Mouse (Mus musculus): ENCODE results near the gene Ifi208. TPM values are rescaled to one million over a fixed set of nuclear protein-coding genes. Genes with fewer than 3 reads are reported as not detected.
"Not testable (repeated sequence)": the region's sequence is repeated elsewhere in the genome, so short reads cannot be mapped to it uniquely, and the experiment has no call there.

Gene Ifi208
- polyA plus RNA-seq (2016; fragmentation: Nextera tagmentation; extraction: Ambion mirVana) = not detected in 2 replicates

- not testable (repeated sequence) for H3K36me3 ChIP-seq; H3K4me3 ChIP-seq; DNase-seq (ENCODE audit: low spot score); H3K4me1 ChIP-seq (replicated peaks); H3K27ac ChIP-seq; H3K27me3 ChIP-seq (ENCODE audit: insufficient read depth, poor library complexity, severe bottlenecking); H3K9me3 ChIP-seq
- 56% methylated on average over 3 of the region's 3 CpGs for WGBS
These were observed at the start of gene Ifi208 for GRCm38 (mm10) chr1:173673458-173674097. Gene Ifi208, plus strand, starts transcription at chr1:173673675.

- 89% methylated on average over 2 of the region's 2 CpGs for WGBS
These were observed 49.4 kb upstream of the Ifi208 start for GRCm38 (mm10) chr1:173624052-173624451.

GRCm38 (mm10) chr1:173626686-173627085 is 46.8 kb upstream of the Ifi208 start:
- WGBS = 86% methylated on average over 2 of the region's 2 CpGs
- H3K27me3 ChIP-seq (ENCODE audit: insufficient read depth, poor library complexity, severe bottlenecking) = no peaks in the 10 kb centered on the region
- no peaks in the 10 kb centered on the region for H3K9me3 ChIP-seq
- no peak overlapping the region for H3K27ac ChIP-seq
- no peaks in the 10 kb centered on the region for H3K36me3 ChIP-seq
- H3K4me3 ChIP-seq = no peak overlapping the region
- no peak for DNase-seq (ENCODE audit: low spot score)
- no peaks in the 10 kb centered on the region for H3K4me1 ChIP-seq (replicated peaks)

More at GRCm38 (mm10) chr1:173624052-173624451, 49.4 kb upstream of the Ifi208 start:
- H3K4me1 ChIP-seq (replicated peaks) = no peaks in the 10 kb centered on the region
- H3K4me3 ChIP-seq = no peak overlapping the region
- no peaks in the 10 kb centered on the region for H3K27me3 ChIP-seq (ENCODE audit: insufficient read depth, poor library complexity, severe bottlenecking)
- H3K27ac ChIP-seq = no peak overlapping the region
- H3K36me3 ChIP-seq = no peaks in the 10 kb centered on the region
- DNase-seq (ENCODE audit: low spot score) = no peak
- no peaks in the 10 kb centered on the region for H3K9me3 ChIP-seq

- H3K4me1 ChIP-seq (replicated peaks); H3K27ac ChIP-seq; H3K9me3 ChIP-seq; H3K27me3 ChIP-seq (ENCODE audit: insufficient read depth, poor library complexity, severe bottlenecking); H3K4me3 ChIP-seq; H3K36me3 ChIP-seq; DNase-seq (ENCODE audit: low spot score): not testable (repeated sequence)
- whole genome bisulfite sequencing = 89% methylated on average over 2 of the region's 2 CpGs
These were observed 42.9 kb upstream of the Ifi208 start, which contains the start of gene Ifi209 for GRCm38 (mm10) chr1:173630622-173631021. Gene Ifi209, plus strand, starts transcription at chr1:173630917.

- Histone ChIP-seq H3K9me3 (no peaks in the 10 kb centered on the region), H3K4me1 (replicated peaks) (no peaks in the 10 kb centered on the region), H3K4me3 (no peak overlapping the region), H3K27ac (no peak overlapping the region), H3K27me3 (ENCODE audit: insufficient read depth, poor library complexity, severe bottlenecking) (no peaks in the 10 kb centered on the region), H3K36me3 (no peaks in the 10 kb centered on the region)
- 93% methylated on average over 5 of the region's 5 CpGs for WGBS
- no peak for DNase-seq (ENCODE audit: low spot score)
These were observed 39.4 kb upstream of the Ifi208 start for GRCm38 (mm10) chr1:173633969-173634645.

GRCm38 (mm10) chr1:173645393-173645792 is 28.1 kb upstream of the Ifi208 start:
- DNase-seq (ENCODE audit: low spot score) = no peak
- Histone ChIP-seq H3K4me1 (replicated peaks) (no peaks in the 10 kb centered on the region), H3K36me3 (no peaks in the 10 kb centered on the region), H3K9me3 (no peaks in the 10 kb centered on the region), H3K27me3 (ENCODE audit: insufficient read depth, poor library complexity, severe bottlenecking) (no peaks in the 10 kb centered on the region), H3K27ac (no peak overlapping the region), H3K4me3 (no peak overlapping the region)
- 82% methylated on average over 2 of the region's 2 CpGs for WGBS

GRCm38 (mm10) chr1:173657973-173658372 is 15.5 kb upstream of the Ifi208 start:
- Histone ChIP-seq H3K4me1 (replicated peaks) (no peaks in the 10 kb centered on the region), H3K9me3 (no peaks in the 10 kb centered on the region), H3K36me3 (no peaks in the 10 kb centered on the region), H3K4me3 (no peak overlapping the region), H3K27ac (no peak overlapping the region), H3K27me3 (ENCODE audit: insufficient read depth, poor library complexity, severe bottlenecking) (no peaks in the 10 kb centered on the region)
- 78% methylated on average over 4 of the region's 4 CpGs for WGBS
- no peak for DNase-seq (ENCODE audit: low spot score)

GRCm38 (mm10) chr1:173678605-173679004 is 5.1 kb downstream of the Ifi208 start:
- H3K27me3 ChIP-seq (ENCODE audit: insufficient read depth, poor library complexity, severe bottlenecking); H3K36me3 ChIP-seq; H3K4me1 ChIP-seq (replicated peaks); H3K4me3 ChIP-seq; H3K9me3 ChIP-seq; H3K27ac ChIP-seq; DNase-seq (ENCODE audit: low spot score): not testable (repeated sequence)
- WGBS = 81% methylated on average over 1 of the region's 1 CpGs

GRCm38 (mm10) chr1:173694270-173694669 is 20.8 kb downstream of the Ifi208 start:
- 88% methylated on average over 1 of the region's 1 CpGs for WGBS
- Histone ChIP-seq H3K4me3 (no peak overlapping the region), H3K27me3 (ENCODE audit: insufficient read depth, poor library complexity, severe bottlenecking) (no peaks in the 10 kb centered on the region), H3K36me3 (no peaks in the 10 kb centered on the region), H3K4me1 (replicated peaks) (no peaks in the 10 kb centered on the region), H3K9me3 (no peaks in the 10 kb centered on the region), H3K27ac (no peak overlapping the region)
- DNase-seq (ENCODE audit: low spot score) = no peak

GRCm38 (mm10) chr1:173733219-173733618 is 59.7 kb downstream of the Ifi208 start:
- H3K9me3 ChIP-seq = no peaks in the 10 kb centered on the region
- 44% methylated on average over 7 of the region's 7 CpGs for WGBS

GRCm38 (mm10) chr1:173735015-173735414 is 61.5 kb downstream of the Ifi208 start:
- not testable (repeated sequence) for H3K36me3 ChIP-seq; H3K27ac ChIP-seq; H3K9me3 ChIP-seq; H3K27me3 ChIP-seq (ENCODE audit: insufficient read depth, poor library complexity, severe bottlenecking); H3K4me3 ChIP-seq; DNase-seq (ENCODE audit: low spot score); H3K4me1 ChIP-seq (replicated peaks)
- WGBS = 85% methylated on average over 4 of the region's 4 CpGs

More at GRCm38 (mm10) chr1:173733219-173733618, 59.7 kb downstream of the Ifi208 start:
- Histone ChIP-seq H3K27ac (no peak overlapping the region), H3K36me3 (no peaks in the 10 kb centered on the region), H3K4me3 (no peak overlapping the region), H3K4me1 (replicated peaks) (no peaks in the 10 kb centered on the region), H3K27me3 (ENCODE audit: insufficient read depth, poor library complexity, severe bottlenecking) (no peaks in the 10 kb centered on the region)
- DNase-seq (ENCODE audit: low spot score) = peak; percentile 4

- Histone ChIP-seq H3K27ac (no peak overlapping the region), H3K36me3 (no peaks in the 10 kb centered on the region), H3K9me3 (no peaks in the 10 kb centered on the region), H3K27me3 (ENCODE audit: insufficient read depth, poor library complexity, severe bottlenecking) (no peaks in the 10 kb centered on the region), H3K4me1 (replicated peaks) (no peaks in the 10 kb centered on the region), H3K4me3 (no peak overlapping the region)
- 74% methylated on average over 2 of the region's 2 CpGs for WGBS
- no peak for DNase-seq (ENCODE audit: low spot score)
These were observed 63.5 kb downstream of the Ifi208 start for GRCm38 (mm10) chr1:173736986-173737385.

- DNase-seq (ENCODE audit: low spot score) = no peak
- H3K27me3 ChIP-seq (ENCODE audit: insufficient read depth, poor library complexity, severe bottlenecking) = no peaks in the 10 kb centered on the region
- no peak overlapping the region for H3K4me3 ChIP-seq
- no peaks in the 10 kb centered on the region for H3K4me1 ChIP-seq (replicated peaks)
- no peak overlapping the region for H3K27ac ChIP-seq
- H3K9me3 ChIP-seq = no peaks in the 10 kb centered on the region
- no peaks in the 10 kb centered on the region for H3K36me3 ChIP-seq
These were observed 67.1 kb downstream of the Ifi208 start for GRCm38 (mm10) chr1:173740537-173740936.

All from hindbrain, embryonic 10.5 days (tissue).